Mouse (Mus musculus): ENCODE data around the gene Olfr998. TPM values are rescaled to one million over a fixed set of nuclear protein-coding genes. Genes with fewer than 3 reads are reported as not detected.
"Not testable (repeated sequence)": the region's sequence is repeated elsewhere in the genome, so short reads cannot be mapped to it uniquely, and the experiment has no call there.

The Olfr998 gene
- not detected for polyA plus RNA-seq (2017; shearing (Covaris generic))

GRCm38 (mm10) chr2:85588648-85589047, at the start of gene Olfr998:
Olfr998 (plus strand) TSS chr2:85588948.
- not testable (repeated sequence) for ATAC-seq

- ATAC-seq = no peak
Measured at GRCm38 (mm10) chr2:85554806-85555205, 33.9 kb upstream of the Olfr998 start.

GRCm38 (mm10) chr2:85560226-85560625, 28.5 kb upstream of the Olfr998 start:
- no peak for ATAC-seq

GRCm38 (mm10) chr2:85561187-85561586, 27.6 kb upstream of the Olfr998 start:
- ATAC-seq = no peak

GRCm38 (mm10) chr2:85578915-85579314, 9.8 kb upstream of the Olfr998 start, which contains the start of gene Olfr996:
Olfr996 (plus strand) TSS chr2:85579215.
- ATAC-seq = no peak

GRCm38 (mm10) chr2:85611803-85612202, 23.1 kb downstream of the Olfr998 start, which contains the start of gene Olfr1000:
Olfr1000 (minus strand) TSS chr2:85611903.
- ATAC-seq = no peak

Other genes with a start within 250 kb of the Olfr998 start
- under 1 TPM in 1 of 2 experiments, not detected in 1; 0.52 TPM for gene Olfr987, start 249.6 kb upstream of the Olfr998 start, polyA plus RNA-seq (2017; shearing (Covaris generic))
- gene Olfr988, start 225.7 kb upstream of the Olfr998 start, polyA plus RNA-seq (2017; shearing (Covaris generic)) = not detected
- gene Olfr992, start 179.5 kb upstream of the Olfr998 start, polyA plus RNA-seq (2017; shearing (Covaris generic)) = not detected
- gene Olfr993, start 174.1 kb upstream of the Olfr998 start, polyA plus RNA-seq (2017; shearing (Covaris generic)) = not detected
- not detected for gene Olfr994, start 152.5 kb upstream of the Olfr998 start, polyA plus RNA-seq (2017; shearing (Covaris generic))
- gene Olfr995, start 145.3 kb upstream of the Olfr998 start, polyA plus RNA-seq (2017; shearing (Covaris generic)) = not detected
- not detected for gene 4833423E24Rik, start 69.9 kb upstream of the Olfr998 start, polyA plus RNA-seq (2017; shearing (Covaris generic))
- gene Olfr996, start 9.7 kb upstream of the Olfr998 start, polyA plus RNA-seq (2017; shearing (Covaris generic)) = not detected
- gene Olfr1000, start 23.0 kb downstream of the Olfr998 start, polyA plus RNA-seq (2017; shearing (Covaris generic)) = not detected
- not detected for gene Olfr1002, start 61.8 kb downstream of the Olfr998 start, polyA plus RNA-seq (2017; shearing (Covaris generic))
- gene Olfr154, start 75.5 kb downstream of the Olfr998 start, polyA plus RNA-seq (2017; shearing (Covaris generic)) = not detected
- not detected for gene Olfr1006, start 89.8 kb downstream of the Olfr998 start, polyA plus RNA-seq (2017; shearing (Covaris generic))
- not detected for gene Olfr1008, start 100.5 kb downstream of the Olfr998 start, polyA plus RNA-seq (2017; shearing (Covaris generic))
- gene Olfr1009, start 126.5 kb downstream of the Olfr998 start, polyA plus RNA-seq (2017; shearing (Covaris generic)) = not detected
- gene Olfr1012, start 173.8 kb downstream of the Olfr998 start, polyA plus RNA-seq (2017; shearing (Covaris generic)) = not detected
- not detected for gene Olfr1013, start 178.2 kb downstream of the Olfr998 start, polyA plus RNA-seq (2017; shearing (Covaris generic))
- gene Olfr1014, start 183.8 kb downstream of the Olfr998 start, polyA plus RNA-seq (2017; shearing (Covaris generic)) = not detected
- gene Olfr1015, start 193.1 kb downstream of the Olfr998 start, polyA plus RNA-seq (2017; shearing (Covaris generic)) = under 1 TPM in 1 of 2 experiments, not detected in 1; 0.13 TPM
- not detected for gene Olfr1016, start 213.6 kb downstream of the Olfr998 start, polyA plus RNA-seq (2017; shearing (Covaris generic))
- gene Olfr1018, start 229.5 kb downstream of the Olfr998 start, polyA plus RNA-seq (2017; shearing (Covaris generic)) = not detected

Data from activated CD4-positive, CD25-positive, alpha-beta regulatory T cell, adult 4 months (primary cell).